Mouse (Mus musculus): ENCODE measurements at regions not wholly inside any gene's neighbourhood (a gene's known extent, or its start where the extent isn't known, plus 50 kb on each side); places are given as distances from the start of the nearest gene placed in this dataset.

DNA sequence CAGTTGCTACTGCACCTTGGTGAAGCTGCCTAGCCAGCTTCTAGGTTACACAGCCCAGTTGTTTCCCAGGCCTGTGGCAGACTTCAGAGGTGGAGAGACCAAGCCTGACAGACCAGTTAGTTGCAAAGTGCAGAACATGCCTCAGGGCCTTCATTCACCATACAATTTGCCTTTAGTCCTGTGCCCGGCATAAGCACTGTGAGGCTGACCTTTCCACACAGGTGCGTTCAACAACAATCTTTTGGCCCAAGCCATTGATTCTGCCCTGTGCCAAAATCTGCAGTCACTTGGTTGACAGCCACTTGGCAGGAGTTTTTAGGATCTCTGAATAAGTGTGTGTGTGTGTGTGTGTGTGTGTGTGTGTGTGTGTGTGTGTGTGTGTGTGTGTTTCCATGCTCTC lies 2400.5 kb upstream of the Gm7489 start:
- peak; percentile 65 for DNase-seq (ENCODE audit: extremely low read depth, low read depth, low spot score)
- no peaks in the 10 kb centered on the region for H3K4me1 ChIP-seq (ENCODE audit: control insufficient read depth, insufficient read depth, low read length)
- no peaks in the 10 kb centered on the region for H3K36me3 ChIP-seq (ENCODE audit: control insufficient read depth, insufficient read depth, low read length)
- no peak overlapping the region for H3K4me3 ChIP-seq (ENCODE audit: insufficient read depth, low read depth, low read length)
- no peaks in the 10 kb centered on the region for H3K79me2 ChIP-seq (ENCODE audit: control insufficient read depth, insufficient read depth, low read length)
- TF ChIP-seq POLR2A (IDR thresholded peaks at IDR 0.05; ENCODE audit: extremely low read depth, insufficient read depth, low read length) (no peak), CTCF (IDR thresholded peaks at IDR 0.05; ENCODE audit: low read depth, low read length) (no peak)
- WGBS, result 32% methylated on average over 2 of the region's 2 CpGs
- H3K27me3 ChIP-seq (ENCODE audit: control insufficient read depth, insufficient read depth, low read length), result no peaks in the 10 kb centered on the region
- H3K9ac ChIP-seq (ENCODE audit: low read depth, low read length), result no peak overlapping the region
- H3K27ac ChIP-seq (replicated peaks; ENCODE audit: insufficient read depth, low read depth, low read length), result no peak overlapping the region

DNA sequence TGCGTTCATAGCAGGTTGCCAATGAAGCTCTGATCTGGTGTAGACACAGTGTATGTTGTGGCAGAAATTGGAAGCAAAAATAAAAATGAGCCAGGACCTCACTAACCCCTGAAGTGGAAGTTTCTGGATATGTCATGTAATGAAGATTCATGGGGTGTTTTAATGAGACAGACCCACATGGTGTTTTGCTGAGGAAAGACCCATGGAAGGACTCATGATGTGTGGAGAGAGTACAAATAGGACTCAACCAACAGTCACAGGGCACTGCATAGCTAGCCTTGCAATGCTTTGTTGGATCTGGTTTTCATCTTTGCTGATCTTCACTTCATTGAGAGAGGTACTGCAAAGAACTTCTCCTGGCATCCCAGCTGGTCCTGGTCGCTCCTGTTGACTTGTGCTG lies 2399.2 kb upstream of the Gm7489 start:
- no peak for TF ChIP-seq POLR2A (IDR thresholded peaks at IDR 0.05; ENCODE audit: extremely low read depth, insufficient read depth, low read length)
- no peak for TF ChIP-seq CTCF (IDR thresholded peaks at IDR 0.05; ENCODE audit: low read depth, low read length)
- no peak for DNase-seq (ENCODE audit: extremely low read depth, low read depth, low spot score)
- Histone ChIP-seq H3K9ac (ENCODE audit: low read depth, low read length) (no peak overlapping the region), H3K4me1 (ENCODE audit: control insufficient read depth, insufficient read depth, low read length) (no peaks in the 10 kb centered on the region), H3K27me3 (ENCODE audit: control insufficient read depth, insufficient read depth, low read length) (no peaks in the 10 kb centered on the region), H3K4me3 (ENCODE audit: insufficient read depth, low read depth, low read length) (no peak overlapping the region), H3K36me3 (ENCODE audit: control insufficient read depth, insufficient read depth, low read length) (no peaks in the 10 kb centered on the region), H3K27ac (replicated peaks; ENCODE audit: insufficient read depth, low read depth, low read length) (no peak overlapping the region), H3K79me2 (ENCODE audit: control insufficient read depth, insufficient read depth, low read length) (no peaks in the 10 kb centered on the region)
- 76% methylated on average over 2 of the region's 2 CpGs for WGBS

- Histone ChIP-seq H3K27ac (replicated peaks; ENCODE audit: insufficient read depth, low read depth, low read length) (no peak overlapping the region), H3K9ac (ENCODE audit: low read depth, low read length) (no peak overlapping the region), H3K4me1 (ENCODE audit: control insufficient read depth, insufficient read depth, low read length) (no peaks in the 10 kb centered on the region), H3K79me2 (ENCODE audit: control insufficient read depth, insufficient read depth, low read length) (no peaks in the 10 kb centered on the region), H3K4me3 (ENCODE audit: insufficient read depth, low read depth, low read length) (no peak overlapping the region), H3K36me3 (ENCODE audit: control insufficient read depth, insufficient read depth, low read length) (no peaks in the 10 kb centered on the region), H3K27me3 (ENCODE audit: control insufficient read depth, insufficient read depth, low read length) (no peaks in the 10 kb centered on the region)
- TF ChIP-seq CTCF (IDR thresholded peaks at IDR 0.05; ENCODE audit: low read depth, low read length) (no peak), POLR2A (IDR thresholded peaks at IDR 0.05; ENCODE audit: extremely low read depth, insufficient read depth, low read length) (no peak)
- 80% methylated on average over 12 of the region's 12 CpGs for WGBS
- DNase-seq (ENCODE audit: extremely low read depth, low read depth, low spot score), result no peak
These were observed 2382.5 kb upstream of the Gm7489 start for GRCm38 (mm10) chr15:51502058-51502741.

GRCm38 (mm10) chr15:51502742-51503270 lies 2381.9 kb upstream of the Gm7489 start:
- H3K27ac ChIP-seq (replicated peaks; ENCODE audit: insufficient read depth, low read depth, low read length), result no peak overlapping the region
- H3K27me3 ChIP-seq (ENCODE audit: control insufficient read depth, insufficient read depth, low read length), result no peaks in the 10 kb centered on the region
- H3K36me3 ChIP-seq (ENCODE audit: control insufficient read depth, insufficient read depth, low read length), result no peaks in the 10 kb centered on the region
- H3K4me1 ChIP-seq (ENCODE audit: control insufficient read depth, insufficient read depth, low read length), result no peaks in the 10 kb centered on the region
- WGBS, result 85% methylated on average over 10 of the region's 10 CpGs
- DNase-seq (ENCODE audit: extremely low read depth, low read depth, low spot score), result no peak
- no peak overlapping the region for H3K9ac ChIP-seq (ENCODE audit: low read depth, low read length)
- TF ChIP-seq CTCF (IDR thresholded peaks at IDR 0.05; ENCODE audit: low read depth, low read length) (no peak), POLR2A (IDR thresholded peaks at IDR 0.05; ENCODE audit: extremely low read depth, insufficient read depth, low read length) (no peak)
- no peaks in the 10 kb centered on the region for H3K79me2 ChIP-seq (ENCODE audit: control insufficient read depth, insufficient read depth, low read length)
- no peak overlapping the region for H3K4me3 ChIP-seq (ENCODE audit: insufficient read depth, low read depth, low read length)

DNA sequence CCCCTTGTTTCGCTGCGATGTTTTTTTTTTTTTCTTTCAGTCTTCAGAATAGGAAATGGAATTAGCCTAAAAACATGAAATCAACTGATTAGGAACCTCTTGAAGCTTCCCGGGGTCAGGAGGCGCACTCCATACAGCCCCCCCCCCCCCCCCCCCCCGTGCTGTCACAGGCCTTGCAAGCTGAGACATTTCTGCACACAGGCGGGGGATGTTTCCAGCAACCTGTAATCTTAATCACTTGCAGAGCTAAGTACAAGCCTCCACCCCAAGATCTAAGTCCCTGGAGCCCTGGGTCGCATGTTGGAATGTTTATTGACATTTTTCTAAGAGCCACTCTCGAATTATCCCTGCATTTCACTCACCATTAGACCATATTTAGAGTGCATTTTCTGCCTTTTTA lies 2381.4 kb upstream of the Gm7489 start:
- no peak for DNase-seq (ENCODE audit: extremely low read depth, low read depth, low spot score)
- H3K4me3 ChIP-seq (ENCODE audit: insufficient read depth, low read depth, low read length), result no peak overlapping the region
- no peaks in the 10 kb centered on the region for H3K36me3 ChIP-seq (ENCODE audit: control insufficient read depth, insufficient read depth, low read length)
- no peaks in the 10 kb centered on the region for H3K4me1 ChIP-seq (ENCODE audit: control insufficient read depth, insufficient read depth, low read length)
- no peak overlapping the region for H3K27ac ChIP-seq (replicated peaks; ENCODE audit: insufficient read depth, low read depth, low read length)
- H3K9ac ChIP-seq (ENCODE audit: low read depth, low read length), result no peak overlapping the region
- H3K79me2 ChIP-seq (ENCODE audit: control insufficient read depth, insufficient read depth, low read length), result no peaks in the 10 kb centered on the region
- TF ChIP-seq POLR2A (IDR thresholded peaks at IDR 0.05; ENCODE audit: extremely low read depth, insufficient read depth, low read length), result no peak
- no peak for TF ChIP-seq CTCF (IDR thresholded peaks at IDR 0.05; ENCODE audit: low read depth, low read length)
- WGBS, result 41% methylated on average over 7 of the region's 8 CpGs
- H3K27me3 ChIP-seq (ENCODE audit: control insufficient read depth, insufficient read depth, low read length), result no peaks in the 10 kb centered on the region

DNA sequence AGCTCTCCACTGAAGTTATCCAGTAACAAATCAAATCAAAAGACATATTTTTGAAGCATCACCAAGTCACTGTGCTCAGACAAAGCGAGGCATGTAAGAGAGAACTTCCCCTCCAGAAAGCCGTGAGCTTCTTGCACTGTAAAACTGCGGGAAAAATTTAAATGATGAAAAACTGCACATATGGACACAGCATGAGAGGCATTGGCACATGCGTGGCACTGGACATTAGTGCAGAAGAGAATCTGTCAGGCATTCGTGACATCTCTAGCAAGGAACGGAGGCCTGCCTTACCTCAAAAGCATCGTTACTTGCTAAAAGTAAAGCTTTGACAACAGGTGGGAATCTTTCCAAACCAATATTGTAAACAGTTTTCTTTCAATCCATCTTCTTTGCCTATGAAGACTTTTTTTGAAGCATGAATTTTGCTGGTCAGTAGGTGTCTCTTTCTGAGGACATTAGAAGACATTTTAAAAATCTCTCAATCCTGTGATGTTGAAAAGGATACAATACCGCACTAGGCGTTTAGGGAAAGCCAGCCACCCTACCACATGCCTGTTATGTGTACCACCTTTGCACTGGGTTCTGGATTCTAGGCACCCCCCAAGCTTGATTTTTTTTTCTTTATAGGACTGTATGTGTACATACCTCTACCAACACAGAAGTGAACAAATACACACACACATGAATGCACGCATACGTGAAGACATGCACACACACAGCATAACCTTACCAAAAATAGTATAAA lies 2380.5 kb upstream of the Gm7489 start:
- TF ChIP-seq CTCF (IDR thresholded peaks at IDR 0.05; ENCODE audit: low read depth, low read length), result no peak
- no peak for TF ChIP-seq POLR2A (IDR thresholded peaks at IDR 0.05; ENCODE audit: extremely low read depth, insufficient read depth, low read length)
- H3K79me2 ChIP-seq (ENCODE audit: control insufficient read depth, insufficient read depth, low read length), result no peaks in the 10 kb centered on the region
- no peaks in the 10 kb centered on the region for H3K27me3 ChIP-seq (ENCODE audit: control insufficient read depth, insufficient read depth, low read length)
- 87% methylated on average over 11 of the region's 11 CpGs for WGBS
- no peak for DNase-seq (ENCODE audit: extremely low read depth, low read depth, low spot score)
- H3K9ac ChIP-seq (ENCODE audit: low read depth, low read length), result no peak overlapping the region
- no peak overlapping the region for H3K27ac ChIP-seq (replicated peaks; ENCODE audit: insufficient read depth, low read depth, low read length)
- H3K4me3 ChIP-seq (ENCODE audit: insufficient read depth, low read depth, low read length), result no peak overlapping the region
- H3K4me1 ChIP-seq (ENCODE audit: control insufficient read depth, insufficient read depth, low read length), result no peaks in the 10 kb centered on the region
- H3K36me3 ChIP-seq (ENCODE audit: control insufficient read depth, insufficient read depth, low read length), result no peaks in the 10 kb centered on the region
